Mouse (Mus musculus) kidney, embryonic 14.5 days (tissue): Measurements from ENCODE around the gene Plekhj1. TPM values are rescaled to one million over a fixed set of nuclear protein-coding genes. Genes with fewer than 3 reads are reported as not detected.
A peak's percentile ranks its signal among the peaks of the same experiment; 100 is the strongest.

ENCODE experiments used
- ATAC-seq: fragments of 200-750 bp; cut with Nextera tagmentation; 2 replicates; pipeline ENCODE4 v1.8.0; 2017; ENCODE audit warnings: moderate number of reproducible peaks, mild to moderate bottlenecking, moderate TSS enrichment, moderate library complexity; ENCODE audit not compliant: low FRiP score, low TSS enrichment
- H3K27ac ChIP-seq: fragments of 300-500 bp; sonication (generic); 2 replicates; pipeline ENCODE4 v1.5.1; 2014; ENCODE audit warnings: low read depth, mild to moderate bottlenecking, low read length, moderate library complexity, mixed read lengths
- H3K27me3 ChIP-seq: fragments of 300-500 bp; sonication (generic); 2 replicates; pipeline ENCODE4 v1.6.1; 2014; ENCODE audit warnings: mild to moderate bottlenecking, low read length; ENCODE audit not compliant: control insufficient read depth, insufficient read depth
- H3K36me3 ChIP-seq: fragments of 300-500 bp; sonication (generic); 2 replicates; pipeline ENCODE4 v1.6.1; 2014; ENCODE audit warnings: low read length, mixed read lengths; ENCODE audit not compliant: control insufficient read depth, insufficient read depth
- H3K4me1 ChIP-seq: fragments of 300-500 bp; sonication (generic); 2 replicates; pipeline ENCODE4 v1.6.1; 2014; ENCODE audit warnings: low read length, mixed read lengths; ENCODE audit not compliant: control insufficient read depth, insufficient read depth
- H3K4me2 ChIP-seq: fragments of 300-500 bp; sonication (generic); replicated peaks from 2 replicates; pipeline ENCODE4 v1.6.1; 2014; ENCODE audit warnings: low read depth, mild to moderate bottlenecking, low read length
- H3K4me3 ChIP-seq: fragments of 300-500 bp; sonication (generic); 2 replicates; pipeline ENCODE4 v1.5.1; 2014; ENCODE audit warnings: mild to moderate bottlenecking, low read length
- H3K9ac ChIP-seq: fragments of 300-500 bp; sonication (generic); 2 replicates; pipeline ENCODE4 v1.6.1; 2014; ENCODE audit warnings: low read depth, mild to moderate bottlenecking, low read length, moderate library complexity
- H3K9me3 ChIP-seq: fragments of 300-500 bp; sonication (generic); 2 replicates; pipeline ENCODE4 v1.6.1; 2016; ENCODE audit warnings: low read length; ENCODE audit not compliant: control insufficient read depth
- WGBS: fragments of 180-500 bp; shearing (Covaris S2); extraction: QIAGEN DNeasy Blood & Tissue Kit; methylation state at CpG from one replicate; pipeline ENCODE4 v1.1.7; 2014; 5-methylcytosine and 5-hydroxymethylcytosine counted together
- polyA plus RNA-seq: library from polyadenylated mRNA; unstranded; fragments of >200 nt; fragmentation: Nextera tagmentation; extraction: Ambion mirVana; gene quantifications from 2 replicates; pipeline ENCODE4 v1.2.1, GENCODE M21; 2014

Plekhj1 gene
- polyA plus RNA-seq, 1 experiment from 2014 or later: 126 TPM

DNA sequence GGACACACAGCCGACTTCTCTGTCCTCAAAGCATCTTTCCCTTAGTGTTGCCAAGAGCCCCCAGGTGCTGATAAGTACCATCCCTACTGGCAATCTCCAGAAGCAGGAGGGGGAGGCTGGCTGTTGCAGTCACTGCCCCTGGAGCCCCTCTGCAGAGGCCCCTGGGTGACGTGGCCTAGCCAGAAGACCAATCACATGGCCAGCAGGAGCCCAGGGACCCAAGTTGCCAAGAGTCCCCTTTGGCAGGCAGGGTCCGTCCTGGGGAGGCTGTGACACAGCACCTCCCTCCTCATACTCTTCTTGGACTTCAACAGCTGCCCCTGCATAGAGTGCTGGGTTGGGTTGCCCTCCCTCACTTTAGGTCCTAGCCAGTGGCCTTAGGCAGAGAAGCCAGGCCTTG, 4.6 kb upstream of the Plekhj1 start:
- Histone ChIP-seq H3K4me1 (peaks cover 22% of the 10 kb centered on the region), H3K9ac (no peak overlapping the region), H3K4me2 (no peak overlapping the region), H3K9me3 (no peaks in the 10 kb centered on the region), H3K4me3 (no peak overlapping the region), H3K36me3 (peaks cover 40% of the 10 kb centered on the region), H3K27ac (no peak overlapping the region), H3K27me3 (peaks cover 7% of the 10 kb centered on the region)
- WGBS: 86% methylated on average over 3 of the region's 3 CpGs
- ATAC-seq: no peak

DNA sequence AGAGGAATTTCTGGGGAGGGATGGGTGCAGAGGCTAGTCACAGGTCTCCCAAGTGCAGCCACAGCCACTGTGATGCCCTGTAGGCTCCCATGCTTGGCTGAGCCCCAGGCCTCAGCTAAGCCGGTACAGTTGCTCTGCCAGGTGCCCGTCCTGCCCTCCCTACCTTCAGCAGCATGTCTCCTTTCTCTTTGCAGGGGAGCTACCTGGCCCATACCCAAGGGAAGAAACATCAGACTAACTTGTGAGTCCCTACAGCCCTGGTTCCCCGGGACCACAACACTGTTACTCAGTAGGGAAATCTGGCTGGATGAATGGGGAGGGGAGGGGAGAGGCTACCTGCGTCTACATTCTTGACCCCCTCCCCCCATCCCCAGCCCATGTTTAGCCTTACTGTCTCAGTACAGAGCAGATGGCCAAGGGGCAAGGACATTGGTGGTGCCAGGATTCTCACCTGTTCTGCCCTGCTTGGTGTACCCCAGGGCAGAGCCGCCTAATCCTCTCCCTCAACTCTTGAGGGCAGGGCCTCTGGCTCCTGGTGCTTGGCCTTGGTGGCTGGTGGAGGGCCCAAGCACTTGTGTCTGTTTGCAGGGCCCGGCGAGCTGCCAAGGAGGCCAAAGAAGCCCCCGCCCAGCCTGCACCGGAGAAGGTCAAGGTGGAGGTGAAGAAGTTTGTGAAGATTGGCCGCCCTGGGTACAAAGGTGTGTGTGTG, 3.9 kb upstream of the Plekhj1 start:
- WGBS: 94% methylated on average over 10 of the region's 10 CpGs
- Histone ChIP-seq H3K27ac (no peak overlapping the region), H3K4me3 (no peak overlapping the region), H3K9me3 (no peaks in the 10 kb centered on the region), H3K9ac (no peak overlapping the region), H3K4me1 (peaks cover 16% of the 10 kb centered on the region), H3K27me3 (peaks cover 7% of the 10 kb centered on the region), H3K36me3 (peaks cover 40% of the 10 kb centered on the region), H3K4me2 (no peak overlapping the region)
- no peak for ATAC-seq

DNA sequence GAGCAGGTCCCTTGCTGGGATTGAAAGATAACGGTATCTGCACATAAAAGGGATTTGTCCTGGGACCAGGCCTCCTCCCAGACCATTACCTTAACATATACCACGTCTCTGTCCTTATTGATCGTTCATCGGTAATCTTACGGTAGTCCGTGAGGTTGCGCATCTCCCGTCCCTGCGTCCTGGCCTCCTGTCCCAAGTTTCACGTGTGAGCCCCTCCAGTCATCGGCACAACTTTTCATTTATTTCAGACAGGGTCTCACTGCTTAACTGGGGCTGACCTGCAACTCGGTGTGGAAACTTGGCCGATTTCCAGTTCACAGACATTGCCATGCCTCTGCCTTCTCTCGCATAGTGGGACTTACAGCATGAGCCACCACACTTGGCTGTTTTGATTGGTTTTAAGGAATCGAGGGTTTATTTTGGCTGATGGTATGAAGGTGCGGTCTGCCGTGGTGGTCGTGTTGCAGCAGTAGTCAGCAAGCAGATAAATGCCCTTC, 692 bp upstream of the Plekhj1 start:
- Histone ChIP-seq H3K4me2 (peak overlapping the region; percentile 94), H3K9ac (peak overlapping the region; percentile 97), H3K9me3 (no peaks in the 10 kb centered on the region), H3K4me3 (peak overlapping the region; percentile 94), H3K27me3 (no peaks in the 10 kb centered on the region), H3K4me1 (peaks cover 12% of the 10 kb centered on the region), H3K36me3 (peaks cover 57% of the 10 kb centered on the region), H3K27ac (peak overlapping the region; percentile 96)
- no peak for ATAC-seq
- 3% methylated on average over 18 of the region's 18 CpGs for WGBS

DNA sequence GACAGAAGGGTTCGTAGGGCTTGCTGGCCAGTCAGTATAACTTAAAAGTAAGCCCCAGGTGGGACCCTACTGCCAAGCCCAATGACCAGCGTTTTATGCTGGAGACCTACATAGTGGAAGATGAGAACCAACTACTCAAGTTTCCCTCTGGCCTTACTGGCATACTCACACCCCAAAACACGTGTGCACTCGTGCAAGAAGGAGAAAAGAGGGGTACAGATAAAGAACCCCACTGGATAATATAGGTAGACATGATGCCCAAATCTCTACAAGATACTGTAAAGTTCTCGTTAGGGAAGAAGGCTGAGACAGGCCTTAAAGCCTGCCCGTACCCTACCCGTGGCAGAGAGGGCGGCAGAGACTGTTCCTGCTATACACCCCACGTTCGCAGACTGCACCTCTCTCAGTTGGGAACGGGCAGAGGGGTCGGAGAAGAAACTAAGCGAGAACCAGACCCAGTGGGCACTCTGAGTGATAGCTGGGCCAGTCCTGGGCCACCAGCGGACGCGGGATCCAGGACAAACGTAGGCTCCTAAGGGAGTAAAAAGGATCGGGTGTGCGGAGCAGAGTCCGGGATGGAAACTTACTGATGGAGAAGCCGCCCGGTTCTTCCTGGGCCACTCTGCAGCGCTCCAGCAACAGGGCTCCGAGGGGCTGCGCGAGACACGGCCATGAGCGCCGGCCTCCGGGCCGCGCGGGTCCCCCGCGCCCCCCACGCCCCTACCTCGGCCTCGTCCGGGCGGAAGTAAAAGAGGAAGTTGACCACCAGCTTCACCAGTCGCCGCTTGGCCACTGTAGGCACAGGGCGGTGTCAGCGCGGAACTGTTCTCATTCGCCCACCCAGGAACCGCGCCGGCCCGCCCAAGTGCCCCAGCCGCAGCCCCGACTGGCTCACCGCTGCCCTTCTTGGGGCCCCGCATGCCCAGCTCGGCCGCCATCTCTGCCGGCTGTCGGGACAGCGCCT, 958 bp downstream of the Plekhj1 start:
- Histone ChIP-seq H3K4me2 (peak overlapping the region; percentile 94), H3K9ac (peak overlapping the region; percentile 97), H3K4me3 (peak overlapping the region; percentile 94), H3K27ac (peak overlapping the region; percentile 96), H3K36me3 (peaks cover 57% of the 10 kb centered on the region), H3K27me3 (no peaks in the 10 kb centered on the region), H3K9me3 (no peaks in the 10 kb centered on the region), H3K4me1 (peaks cover 12% of the 10 kb centered on the region)
- 2% methylated on average over 59 of the region's 59 CpGs for WGBS
- peak; percentile 73 for ATAC-seq

DNA sequence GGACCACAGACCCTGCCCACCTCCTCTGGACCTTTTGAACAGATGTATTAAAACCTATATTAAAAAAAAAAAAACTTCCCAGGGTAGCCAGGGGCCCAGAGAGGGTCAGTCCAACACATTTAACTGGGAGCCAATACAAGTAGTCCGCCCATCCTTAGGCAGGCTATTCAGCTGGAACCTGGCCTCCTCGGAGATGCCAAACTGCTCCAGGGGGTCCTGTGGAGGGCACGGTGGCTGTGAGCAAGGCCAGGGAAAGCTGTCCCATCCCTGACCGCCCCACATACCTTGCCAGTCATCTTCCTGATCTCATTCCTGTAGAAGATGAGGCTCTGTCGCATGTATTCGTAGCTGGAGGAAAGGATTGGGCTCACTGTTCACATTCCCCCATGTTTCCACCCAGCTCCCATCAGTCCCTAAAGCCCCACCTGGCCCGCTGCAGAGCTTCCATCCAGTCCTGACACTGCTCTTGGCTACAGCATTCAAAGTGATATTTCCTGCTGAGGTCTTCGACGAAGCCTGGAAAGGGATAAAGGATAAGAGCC, 2.0 kb downstream of the Plekhj1 start:
- H3K9ac ChIP-seq: no peak overlapping the region; the same call in 1 of the 2 replicates
- H3K4me3 ChIP-seq: peak overlapping the region; percentile 94; the same call in 1 of the 2 replicates
- peaks cover 57% of the 10 kb centered on the region for H3K36me3 ChIP-seq
- H3K27me3 ChIP-seq: no peaks in the 10 kb centered on the region
- peak overlapping the region; percentile 94 for H3K4me2 ChIP-seq
- 83% methylated on average over 9 of the region's 9 CpGs for WGBS
- H3K27ac ChIP-seq: no peak overlapping the region
- H3K4me1 ChIP-seq: peaks cover 12% of the 10 kb centered on the region
- no peak for ATAC-seq
- no peaks in the 10 kb centered on the region for H3K9me3 ChIP-seq

DNA sequence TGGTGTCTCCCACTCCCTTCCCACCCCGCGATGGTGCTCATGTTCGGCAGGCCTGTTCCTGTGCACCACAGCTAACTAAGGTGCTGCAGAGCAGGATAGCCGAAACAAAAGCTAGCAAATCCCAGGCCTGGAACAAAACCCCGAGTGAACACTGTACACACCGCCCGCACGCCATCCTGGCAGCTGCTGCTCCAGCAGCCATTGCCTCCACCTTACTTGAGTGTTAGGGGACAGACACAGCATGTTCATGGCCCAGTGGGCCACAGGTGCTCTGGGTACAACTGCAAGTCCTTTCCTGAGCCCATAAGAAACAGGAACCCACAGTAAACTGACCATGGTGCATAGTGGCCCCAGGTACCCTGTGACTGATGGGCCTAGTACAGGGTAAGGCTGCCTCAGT, 3.7 kb downstream of the Plekhj1 start:
- no peak for ATAC-seq
- Histone ChIP-seq H3K36me3 (peaks cover 67% of the 10 kb centered on the region), H3K4me3 (no peak overlapping the region), H3K4me2 (no peak overlapping the region), H3K27ac (no peak overlapping the region), H3K9ac (no peak overlapping the region), H3K27me3 (no peaks in the 10 kb centered on the region), H3K9me3 (no peaks in the 10 kb centered on the region), H3K4me1 (peaks cover 8% of the 10 kb centered on the region)
- 90% methylated on average over 8 of the region's 8 CpGs for WGBS

DNA sequence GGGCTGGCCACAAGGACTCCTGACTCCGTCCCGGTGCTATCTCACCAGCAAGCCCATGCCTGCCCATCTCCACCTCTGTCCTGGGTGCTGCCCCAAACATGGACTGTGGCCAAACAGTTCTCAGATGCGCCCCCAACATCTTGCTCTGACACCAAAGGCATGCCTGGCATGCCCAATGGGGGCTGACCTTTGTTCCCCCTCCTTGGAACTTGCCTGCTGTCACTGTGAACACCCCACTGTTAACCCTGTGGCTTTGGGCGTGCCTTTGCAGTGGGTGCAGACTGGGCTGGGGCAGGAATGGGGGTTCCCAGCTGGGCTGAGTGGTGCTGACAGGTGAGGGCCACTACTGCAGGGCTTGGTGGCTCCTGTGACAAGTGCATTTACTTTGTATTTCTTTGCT, 4.6 kb downstream of the Plekhj1 start:
- no peak for ATAC-seq
- H3K36me3 ChIP-seq: peaks cover 76% of the 10 kb centered on the region
- peaks cover 5% of the 10 kb centered on the region; the same call in 1 of the 2 replicates for H3K4me1 ChIP-seq
- H3K4me2 ChIP-seq: no peak overlapping the region
- H3K9ac ChIP-seq: no peak overlapping the region; the same call in 1 of the 2 replicates
- H3K27ac ChIP-seq: no peak overlapping the region
- 88% methylated on average over 4 of the region's 4 CpGs for WGBS
- no peaks in the 10 kb centered on the region for H3K9me3 ChIP-seq
- no peak overlapping the region for H3K4me3 ChIP-seq
- no peaks in the 10 kb centered on the region for H3K27me3 ChIP-seq

DNA sequence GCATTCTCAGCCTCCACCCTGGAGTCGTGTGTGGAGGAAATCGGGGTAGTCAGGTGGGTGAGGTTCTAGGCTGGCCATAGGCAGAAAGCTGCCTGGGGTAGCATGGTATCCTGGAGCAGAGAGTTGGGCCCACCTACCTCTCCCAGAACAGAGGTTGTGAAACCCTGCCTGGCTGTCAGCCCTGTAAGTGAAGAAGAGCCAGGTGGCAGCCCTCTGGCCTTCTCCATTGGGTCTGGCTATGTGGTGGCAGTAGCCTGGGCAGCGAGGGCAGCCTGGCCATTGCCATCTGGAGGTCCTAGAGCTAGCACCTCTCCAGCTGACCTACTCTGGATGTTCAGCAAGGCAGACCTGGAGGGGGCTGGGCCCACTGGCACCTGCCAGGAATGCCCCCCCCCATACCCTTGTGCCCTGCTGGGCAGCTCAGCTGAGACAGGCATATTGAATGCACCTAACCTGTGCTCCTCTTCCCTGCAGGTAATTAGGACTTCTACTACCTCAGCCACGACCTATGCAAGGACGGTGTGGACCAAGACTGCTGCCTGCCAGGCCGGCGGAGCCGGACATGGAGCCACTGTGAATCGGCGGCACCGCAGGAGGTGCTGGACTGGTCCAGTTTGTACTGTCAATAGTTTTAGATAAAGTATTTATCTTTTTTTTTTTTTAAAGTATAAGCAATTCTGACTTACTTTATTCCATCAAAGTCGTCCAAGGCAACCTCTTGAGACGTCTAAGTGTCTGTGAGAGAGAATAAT, 5.2 kb downstream of the Plekhj1 start:
- no peak overlapping the region for H3K27ac ChIP-seq
- H3K4me2 ChIP-seq: no peak overlapping the region
- no peaks in the 10 kb centered on the region for H3K9me3 ChIP-seq
- H3K27me3 ChIP-seq: no peaks in the 10 kb centered on the region
- H3K4me1 ChIP-seq: peaks cover 5% of the 10 kb centered on the region; the same call in 1 of the 2 replicates
- no peak overlapping the region for H3K4me3 ChIP-seq
- H3K36me3 ChIP-seq: peaks cover 82% of the 10 kb centered on the region
- H3K9ac ChIP-seq: no peak overlapping the region; the same call in 1 of the 2 replicates
- 93% methylated on average over 13 of the region's 13 CpGs for WGBS
- ATAC-seq: no peak
